Mouse (Mus musculus) kidney, postnatal 0 days (tissue): Measurements from ENCODE around the gene Adamts20. TPM values are rescaled to one million over a fixed set of nuclear protein-coding genes. Genes with fewer than 3 reads are reported as not detected.

Experiments used
- ATAC-seq: fragments of 200-750 bp; cut with Nextera tagmentation; replicated peaks from 2 replicates; pipeline ENCODE4 v1.8.0; 2017; ENCODE audit warnings: low read depth, moderate number of reproducible peaks, moderate TSS enrichment, moderate library complexity; ENCODE audit not compliant: low FRiP score
- DNase-seq: peaks from one replicate; pipeline ENCODE4 v3.0.0-alpha.2; 2016; ENCODE audit warnings: low spot score
- H3K27ac ChIP-seq: fragments of 300-500 bp; sonication (generic); 2 replicates; pipeline ENCODE4 v1.5.1; 2014; ENCODE audit warnings: mild to moderate bottlenecking
- H3K27me3 ChIP-seq: fragments of 300-500 bp; sonication (generic); 2 replicates; pipeline ENCODE4 v1.6.1; 2014; ENCODE audit warnings: low read length, mixed read lengths; ENCODE audit not compliant: insufficient read depth
- H3K36me3 ChIP-seq: fragments of 300-500 bp; sonication (generic); 2 replicates; pipeline ENCODE4 v1.6.1; 2014; ENCODE audit warnings: low read length, mixed read lengths; ENCODE audit not compliant: insufficient read depth
- H3K4me1 ChIP-seq: fragments of 300-500 bp; sonication (generic); replicated peaks from 2 replicates; pipeline ENCODE4 v1.6.1; 2014; ENCODE audit warnings: antibody characterized with exemption, low read length, mixed read lengths; ENCODE audit not compliant: insufficient read depth
- H3K4me2 ChIP-seq: fragments of 300-500 bp; sonication (generic); 2 replicates; pipeline ENCODE4 v1.6.1; 2014; ENCODE audit warnings: mild to moderate bottlenecking, low read length, moderate library complexity, mixed read lengths
- H3K4me3 ChIP-seq: fragments of 300-500 bp; sonication (generic); replicated peaks from 2 replicates; pipeline ENCODE4 v1.5.1; 2014; ENCODE audit warnings: low read depth, low read length
- H3K9ac ChIP-seq: fragments of 300-500 bp; sonication (generic); 2 replicates; pipeline ENCODE4 v1.6.1; 2014; ENCODE audit warnings: low read depth, low read length
- H3K9me3 ChIP-seq: fragments of 300-500 bp; sonication (generic); replicated peaks from 2 replicates; pipeline ENCODE4 v1.6.1; 2016; ENCODE audit warnings: low read length, inconsistent platforms, mixed read lengths
- CTCF ChIP-seq: IDR thresholded peaks from 2 replicates; pipeline ENCODE4 v1.5.1; 2016; ENCODE audit warnings: antibody characterized with exemption, low read depth, mild to moderate bottlenecking, moderate library complexity
- WGBS: fragments of 180-500 bp; shearing (Covaris S2); extraction: QIAGEN DNeasy Blood & Tissue Kit; methylation state at CpG from one replicate; pipeline ENCODE4 v1.1.7; 2014; 5-methylcytosine and 5-hydroxymethylcytosine counted together
- polyA plus RNA-seq: library from polyadenylated mRNA; unstranded; fragments of >200 nt; fragmentation: Nextera tagmentation; extraction: Ambion mirVana; gene quantifications from 2 replicates; pipeline ENCODE4 v1.2.1, GENCODE M21; 2015

Gene Adamts20
- polyA plus RNA-seq, 1 experiment from 2014 or later: 1.5 TPM

DNA sequence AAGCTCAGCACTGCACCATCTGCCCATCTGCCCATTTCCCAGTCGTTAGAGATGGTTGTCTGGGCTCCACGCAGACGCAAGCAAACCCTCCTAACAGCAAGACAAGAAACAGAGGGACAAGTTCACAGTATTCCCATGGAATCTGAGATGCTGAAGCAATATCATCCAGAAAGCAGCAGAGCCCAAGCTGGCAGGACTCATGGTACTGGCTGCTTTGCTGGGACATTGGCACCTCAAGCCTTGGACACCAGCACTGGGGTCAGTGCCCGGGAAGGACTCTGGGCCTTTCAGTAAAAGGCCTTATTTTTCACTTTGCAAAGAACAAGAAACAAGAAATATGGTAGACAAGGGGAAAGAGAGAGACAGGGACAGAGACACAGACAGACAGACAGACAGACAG, 36.5 kb downstream of the Adamts20 start:
- no peaks in the 10 kb centered on the region for H3K4me1 ChIP-seq
- H3K4me2 ChIP-seq: no peak overlapping the region
- TF ChIP-seq CTCF: no peak
- H3K27ac ChIP-seq: no peak overlapping the region
- H3K4me3 ChIP-seq: no peak overlapping the region
- DNase-seq (no peak), ATAC-seq (no peak)
- no peaks in the 10 kb centered on the region for H3K36me3 ChIP-seq
- H3K9ac ChIP-seq: no peak overlapping the region
- no peaks in the 10 kb centered on the region for H3K9me3 ChIP-seq
- H3K27me3 ChIP-seq: no peaks in the 10 kb centered on the region
- 75% methylated on average over 4 of the region's 4 CpGs for WGBS

DNA sequence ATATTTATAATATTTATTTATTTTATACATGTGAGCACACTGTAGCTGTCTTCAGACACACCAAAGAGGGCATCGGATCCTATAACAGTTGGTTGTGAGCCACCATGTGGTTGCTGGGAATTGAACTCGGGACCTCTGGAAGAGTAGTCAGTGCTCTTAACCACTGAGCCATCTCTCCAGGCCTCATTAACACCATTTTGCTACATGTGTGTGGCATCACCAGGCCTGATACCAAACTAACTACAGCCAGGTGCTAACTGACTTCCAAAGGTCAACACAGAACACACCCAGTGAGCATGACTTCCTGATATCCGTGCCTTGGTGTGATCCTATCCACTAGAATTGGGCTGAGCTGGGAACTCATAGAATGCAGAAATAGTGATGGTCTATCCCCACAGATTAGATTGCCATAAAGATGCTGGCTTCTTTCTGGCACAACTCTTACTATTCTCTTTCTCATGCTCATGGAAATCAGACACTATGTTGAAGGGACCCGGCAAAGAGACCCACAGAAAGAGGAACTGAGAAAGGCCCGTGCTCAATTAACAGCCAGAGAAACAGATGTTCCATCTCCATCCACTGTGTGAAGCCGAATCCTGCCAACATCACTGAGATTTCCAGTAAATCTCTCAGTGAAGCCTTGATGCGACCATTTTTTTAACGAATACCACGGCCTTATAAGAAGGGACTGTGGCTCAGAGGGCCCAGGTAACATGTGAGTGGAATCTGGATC, 37.6 kb downstream of the Adamts20 start:
- no peak for ATAC-seq
- TF ChIP-seq CTCF: no peak
- Histone ChIP-seq H3K4me3 (no peak overlapping the region), H3K4me1 (no peaks in the 10 kb centered on the region), H3K9me3 (no peaks in the 10 kb centered on the region), H3K4me2 (no peak overlapping the region), H3K9ac (no peak overlapping the region), H3K36me3 (no peaks in the 10 kb centered on the region), H3K27me3 (no peaks in the 10 kb centered on the region), H3K27ac (no peak overlapping the region)
- DNase-seq: no peak
- 64% methylated on average over 9 of the region's 9 CpGs for WGBS

DNA sequence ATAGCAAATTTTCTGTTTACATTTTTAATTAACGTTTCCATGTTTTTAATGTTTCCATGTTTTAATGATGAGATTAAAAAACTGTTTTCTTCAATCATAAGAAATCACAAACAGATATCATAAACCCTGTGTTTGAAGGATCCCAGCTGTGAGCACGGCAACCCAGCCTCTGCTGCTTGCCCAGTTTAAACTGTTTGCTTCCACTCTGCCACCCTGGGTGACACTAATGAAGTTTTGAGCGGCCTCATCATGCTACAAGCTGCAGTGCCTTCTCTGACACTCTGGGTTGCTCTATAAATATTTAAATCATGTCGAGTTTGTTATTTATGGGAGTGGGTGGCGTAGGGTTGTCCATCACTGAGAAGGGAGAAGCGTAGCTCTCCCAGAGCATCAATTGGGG, 44.7 kb downstream of the Adamts20 start:
- ATAC-seq (no peak), DNase-seq (no peak)
- Histone ChIP-seq H3K4me3 (no peak overlapping the region), H3K27me3 (no peaks in the 10 kb centered on the region), H3K27ac (no peak overlapping the region), H3K4me1 (no peaks in the 10 kb centered on the region), H3K4me2 (no peak overlapping the region), H3K9ac (no peak overlapping the region), H3K36me3 (no peaks in the 10 kb centered on the region), H3K9me3 (no peaks in the 10 kb centered on the region)
- WGBS: 41% methylated on average over 6 of the region's 6 CpGs
- TF ChIP-seq CTCF: no peak

DNA sequence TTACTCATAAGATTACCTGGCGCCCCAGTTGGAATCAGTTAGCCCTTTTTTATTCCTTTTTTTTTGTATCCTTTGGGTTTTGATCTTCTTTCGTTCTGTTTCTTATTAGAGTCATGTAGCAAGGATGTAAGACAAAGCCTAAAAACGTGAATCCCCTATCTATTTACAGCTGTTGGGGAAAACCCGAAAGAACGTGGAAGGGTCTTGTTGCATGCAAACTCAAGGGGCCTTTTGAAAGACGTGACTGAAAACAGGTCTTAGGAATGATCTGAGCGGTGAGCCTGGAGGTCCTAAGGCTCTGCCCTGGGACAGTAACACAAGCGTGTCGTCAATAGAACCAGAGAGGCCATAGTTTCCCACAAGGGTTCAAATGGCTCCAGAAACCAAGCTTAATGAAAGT, 46.1 kb downstream of the Adamts20 start:
- Histone ChIP-seq H3K27ac (no peak overlapping the region), H3K9me3 (no peaks in the 10 kb centered on the region), H3K4me1 (no peaks in the 10 kb centered on the region), H3K27me3 (no peaks in the 10 kb centered on the region), H3K4me2 (no peak overlapping the region), H3K36me3 (no peaks in the 10 kb centered on the region), H3K4me3 (no peak overlapping the region), H3K9ac (no peak overlapping the region)
- DNase-seq (no peak), ATAC-seq (no peak)
- WGBS: 94% methylated on average over 9 of the region's 9 CpGs
- no peak for TF ChIP-seq CTCF

DNA sequence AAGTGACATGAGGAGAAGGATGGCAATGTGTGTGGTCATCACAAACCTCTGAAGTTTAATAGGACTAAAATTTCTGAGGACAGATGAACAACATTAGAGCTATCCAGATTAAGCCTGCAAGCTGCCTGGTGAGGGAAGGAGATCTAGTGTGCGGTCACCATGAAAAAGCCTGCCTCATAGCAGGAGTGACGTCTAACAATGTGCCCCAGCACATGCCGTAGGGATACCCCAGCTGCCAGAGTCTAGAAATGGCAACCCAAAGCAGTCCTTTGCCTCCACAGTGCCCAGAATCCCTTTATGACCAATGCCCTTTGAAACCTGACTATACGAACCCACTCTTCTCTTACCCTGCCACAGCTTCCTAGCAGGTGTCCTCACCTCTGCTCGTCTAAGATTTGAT, 46.8 kb downstream of the Adamts20 start:
- Histone ChIP-seq H3K9me3 (no peaks in the 10 kb centered on the region), H3K4me2 (no peak overlapping the region), H3K9ac (no peak overlapping the region), H3K4me3 (no peak overlapping the region), H3K27ac (no peak overlapping the region), H3K4me1 (no peaks in the 10 kb centered on the region), H3K36me3 (no peaks in the 10 kb centered on the region), H3K27me3 (no peaks in the 10 kb centered on the region)
- ATAC-seq (no peak), DNase-seq (no peak)
- 85% methylated on average over 5 of the region's 5 CpGs for WGBS
- no peak for TF ChIP-seq CTCF

DNA sequence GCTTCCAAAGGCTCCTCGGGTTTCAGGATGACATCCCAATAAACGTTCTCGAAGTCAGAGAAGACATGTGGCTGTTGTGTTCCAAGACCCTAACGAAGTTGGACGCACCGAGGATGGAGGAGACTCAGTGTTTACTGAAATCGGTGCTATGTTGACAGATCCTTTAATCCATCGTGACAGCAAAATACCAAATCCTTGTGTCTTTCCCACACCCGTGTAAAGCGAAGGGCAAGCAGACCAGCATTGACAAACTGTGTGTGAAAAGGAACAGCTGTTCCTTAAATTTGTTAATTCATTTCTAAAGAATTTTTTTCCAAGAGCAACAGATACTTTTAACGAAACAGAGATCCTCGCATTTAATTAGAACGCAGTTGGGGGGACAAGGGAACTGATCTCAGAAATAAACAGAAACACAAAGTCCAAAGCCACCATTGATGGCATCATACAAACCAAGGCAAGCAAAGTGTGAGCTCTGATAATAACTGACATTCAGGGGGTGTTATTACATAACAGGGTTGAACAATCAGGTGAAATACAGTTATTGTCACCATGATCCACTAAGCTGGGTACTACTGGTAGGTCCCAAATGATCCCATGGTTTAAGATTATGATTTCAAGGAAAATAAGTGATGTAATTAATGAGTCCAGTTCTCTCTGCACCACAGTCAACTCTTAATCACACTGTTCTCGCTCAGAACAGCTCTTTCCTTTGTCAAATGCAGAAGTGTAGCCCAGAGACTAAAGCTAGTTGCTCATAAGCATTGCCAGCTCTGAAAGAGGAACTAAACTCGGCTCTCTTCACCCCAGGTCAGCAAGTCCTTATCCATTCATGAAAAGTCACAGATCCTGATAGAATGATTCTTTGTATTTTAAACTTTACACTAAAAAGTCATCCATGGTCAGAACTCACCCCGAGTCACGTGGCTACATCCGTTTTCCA, 47.7 kb downstream of the Adamts20 start:
- H3K9ac ChIP-seq: no peak overlapping the region
- H3K4me3 ChIP-seq: no peak overlapping the region
- no peak for DNase-seq
- H3K36me3 ChIP-seq: no peaks in the 10 kb centered on the region
- no peaks in the 10 kb centered on the region for H3K9me3 ChIP-seq
- no peak overlapping the region for H3K4me2 ChIP-seq
- no peaks in the 10 kb centered on the region for H3K27me3 ChIP-seq
- WGBS: 70% methylated on average over 18 of the region's 18 CpGs
- no peak for ATAC-seq
- no peak overlapping the region for H3K27ac ChIP-seq
- TF ChIP-seq CTCF: no peak
- no peaks in the 10 kb centered on the region for H3K4me1 ChIP-seq
